Mouse (Mus musculus): ENCODE data around the gene Dst.

DNA sequence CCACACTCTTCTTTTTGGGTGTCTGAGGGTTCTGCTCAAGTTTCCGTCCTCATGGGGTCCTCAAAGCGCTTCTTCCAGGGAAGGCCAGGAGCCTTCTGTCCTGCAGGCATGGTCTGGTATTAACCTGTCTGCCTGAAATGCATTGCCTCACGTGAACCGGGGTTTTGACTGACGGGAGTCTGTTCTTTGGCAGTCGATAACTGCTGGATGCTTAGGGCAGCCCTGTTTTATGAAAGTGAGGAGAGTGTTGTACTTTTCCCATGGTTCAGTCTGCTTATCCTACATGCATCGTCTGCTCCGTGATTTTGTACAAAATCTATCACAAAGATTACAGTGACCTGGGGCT, 338.6 kb downstream of the Dst start:
- TF ChIP-seq EP300 (IDR thresholded peaks at IDR 0.05; ENCODE audit: low read length) (no peak), USF1 (IDR thresholded peaks at IDR 0.05; ENCODE audit: low read depth, low read length) (no peak), CTCF (conservative IDR thresholded peaks at IDR 0.05 in 1 of 2, IDR thresholded peaks at IDR 0.05 in 1 of 2; ENCODE audit: low read depth in 2 of 2, low read length in 2 of 2) (no peak), POLR2A (IDR thresholded peaks at IDR 0.05; ENCODE audit: low read depth, low read length) (no peak), ZMIZ1 (IDR thresholded peaks at IDR 0.05; ENCODE audit: low read depth, low read length) (no peak), MAFK (IDR thresholded peaks at IDR 0.05; ENCODE audit: insufficient replicate concordance, low read length) (no peak), MAX (IDR thresholded peaks at IDR 0.05; ENCODE audit: low read length) (no peak)
